Mouse (Mus musculus) gonadal fat pad, adult 2 months (tissue): ENCODE results near the gene Snx9. TPM values are rescaled to one million over a fixed set of nuclear protein-coding genes. Genes with fewer than 3 reads are reported as not detected.

Experiments used
- DNase-seq: peaks from one replicate; pipeline ENCODE4 v3.0.0-alpha.2; 2012; ENCODE audit warnings: low read depth
- polyA plus RNA-seq: library from polyadenylated mRNA; depleted of rRNA; stranded (reverse); fragments of >200 nt; gene quantifications from 2 replicates; pipeline ENCODE4 v1.2.3, GENCODE M21; 2012; rRNA removed

The Snx9 gene
- polyA plus RNA-seq, 1 experiment, result 42.3 TPM

- no peak for DNase-seq
Observed at GRCm38 (mm10) chr17:5966706-5967105, 125.6 kb downstream of the Snx9 start.

DNA sequence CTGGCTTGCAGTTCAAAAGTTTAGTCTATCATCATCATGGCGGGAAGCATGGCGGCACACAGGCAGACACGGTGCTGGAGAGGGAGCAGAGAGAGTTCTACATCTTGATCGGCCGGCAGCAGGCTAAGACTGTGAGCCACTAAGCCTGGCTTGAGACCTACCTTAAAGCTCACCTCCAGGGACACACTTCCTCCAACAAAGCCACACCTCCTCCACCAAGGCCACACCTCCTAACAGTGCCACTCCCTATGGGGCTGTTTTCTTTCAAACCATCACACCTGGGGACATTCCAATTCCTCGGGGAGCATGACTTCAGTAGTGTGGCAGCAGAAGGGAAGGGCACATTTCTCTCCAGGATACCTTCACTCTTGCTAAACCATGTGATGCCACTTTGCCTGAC lies 127.4 kb downstream of the Snx9 start:
- DNase-seq, result no peak

DNA sequence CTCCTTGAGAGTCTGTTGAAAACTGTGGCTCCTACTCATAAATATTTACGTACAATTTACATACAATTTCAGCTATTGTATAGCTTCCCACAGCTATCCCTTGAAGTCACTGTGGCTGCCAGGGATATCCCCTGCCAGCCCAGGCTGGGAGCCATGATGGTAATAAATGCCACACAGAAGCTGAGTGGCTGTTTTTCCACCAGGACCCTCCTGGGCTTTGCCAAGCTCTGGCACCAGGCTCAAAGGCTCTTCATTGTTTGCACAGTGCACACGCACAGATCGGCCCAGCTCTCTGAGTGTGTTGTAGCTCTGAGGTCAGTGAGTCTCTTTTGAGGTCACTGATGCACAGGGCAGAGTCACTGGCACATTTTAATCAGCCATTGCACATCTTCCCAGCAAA lies 128.1 kb downstream of the Snx9 start:
- no peak for DNase-seq

- no peak for DNase-seq
Observed at GRCm38 (mm10) chr17:5970298-5970821, 129.2 kb downstream of the Snx9 start.

DNA sequence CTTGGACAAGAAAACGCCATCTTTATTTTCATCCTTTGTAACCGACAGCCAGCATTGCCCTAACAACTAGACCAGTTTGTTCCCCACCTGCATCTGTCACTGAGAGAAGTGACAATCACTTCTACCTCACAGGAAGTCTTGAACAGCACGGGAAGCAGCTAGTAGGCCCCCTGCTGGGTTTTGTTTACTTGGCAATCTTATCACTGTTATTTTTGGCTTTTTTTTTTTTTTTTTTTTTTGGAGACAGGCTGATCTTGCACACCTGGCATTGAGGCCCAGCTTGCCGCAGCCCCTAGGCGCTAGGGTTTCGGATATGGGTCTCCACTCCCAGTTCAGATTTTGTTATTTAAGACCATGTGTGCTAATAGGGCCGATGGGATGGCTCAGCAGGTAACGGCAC lies 132.4 kb downstream of the Snx9 start:
- no peak for DNase-seq

DNA sequence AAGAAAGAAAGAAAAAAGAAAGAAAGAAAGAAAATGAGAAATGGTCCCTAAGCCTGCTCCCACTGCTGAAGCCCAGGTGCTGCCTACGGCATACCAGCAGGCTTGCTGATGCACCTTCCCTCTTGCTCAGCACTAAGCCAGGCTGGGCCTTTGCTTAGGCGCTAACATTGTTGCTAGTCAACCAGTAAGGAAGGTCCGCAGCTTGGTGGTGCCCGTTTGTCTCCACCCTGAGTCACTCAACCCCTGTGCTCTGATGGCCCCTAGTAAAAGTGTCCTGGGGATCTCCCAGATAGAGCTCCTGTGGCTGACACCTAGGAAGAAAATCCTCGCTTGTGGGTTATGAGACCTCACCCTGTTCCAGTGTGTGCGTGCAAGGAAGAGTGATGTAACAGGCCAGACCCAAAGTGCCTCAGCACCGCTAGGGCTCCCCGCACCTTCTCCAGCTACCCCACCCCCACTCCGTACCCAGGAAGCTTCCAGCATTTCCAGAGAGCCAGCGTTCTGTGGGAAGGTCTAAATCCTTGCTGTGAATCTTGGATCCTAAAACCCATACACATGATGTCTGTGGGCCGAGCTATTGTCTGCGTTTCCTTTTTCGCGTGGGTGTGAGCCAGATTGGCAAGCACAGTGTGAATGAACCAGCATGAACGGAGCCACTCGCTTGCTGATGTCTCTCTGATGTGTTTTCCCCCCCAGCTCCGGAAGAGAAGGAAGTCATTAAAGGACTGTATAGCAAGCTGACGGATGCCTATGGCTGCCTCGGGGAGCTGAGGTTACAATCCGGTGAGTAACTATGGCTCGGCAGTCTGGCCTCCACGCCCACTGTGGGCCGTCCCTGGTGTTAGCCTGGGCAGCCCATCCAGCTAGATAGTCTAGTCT lies 134.2 kb downstream of the Snx9 start:
- no peak for DNase-seq

DNA sequence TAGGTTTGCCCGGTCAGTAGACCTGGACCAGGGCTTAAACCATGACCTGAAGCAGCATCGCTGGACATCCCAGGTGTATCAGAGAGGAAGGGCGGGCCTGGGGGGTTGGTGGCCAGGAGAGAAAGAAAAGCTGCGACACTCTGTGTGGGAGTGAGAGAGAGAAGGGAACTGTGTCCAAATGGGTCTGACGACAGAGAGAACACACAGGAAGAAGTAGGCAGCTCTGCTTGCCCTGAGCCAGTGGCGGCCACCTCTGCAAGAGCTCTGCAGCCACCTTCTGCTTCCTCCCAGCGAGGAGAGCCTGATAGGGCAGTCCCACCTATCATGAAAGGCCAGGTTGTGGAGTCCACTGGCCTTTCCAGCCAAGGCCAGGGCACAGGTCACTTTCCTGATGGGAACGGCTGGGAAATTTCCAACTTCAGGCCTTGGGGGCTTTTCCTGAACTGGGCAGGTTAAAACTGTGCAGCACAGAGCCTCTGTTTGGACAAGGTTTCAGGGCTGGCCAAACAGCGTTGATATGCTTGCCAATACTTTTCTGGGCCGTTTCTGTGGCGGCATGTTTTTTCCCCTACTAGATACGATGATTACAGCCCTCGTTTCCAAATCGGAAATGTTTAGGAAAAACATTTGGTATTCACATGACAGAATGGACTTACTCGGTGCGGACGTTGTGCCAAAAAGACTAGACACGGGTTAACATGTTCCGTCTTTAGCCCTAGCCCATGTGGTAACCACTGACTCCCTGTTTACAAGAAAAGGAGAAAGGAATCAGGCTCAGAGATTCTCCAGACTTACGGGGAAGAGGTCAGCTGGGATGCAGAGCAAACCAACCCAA lies 135.3 kb downstream of the Snx9 start:
- no peak for DNase-seq

DNA sequence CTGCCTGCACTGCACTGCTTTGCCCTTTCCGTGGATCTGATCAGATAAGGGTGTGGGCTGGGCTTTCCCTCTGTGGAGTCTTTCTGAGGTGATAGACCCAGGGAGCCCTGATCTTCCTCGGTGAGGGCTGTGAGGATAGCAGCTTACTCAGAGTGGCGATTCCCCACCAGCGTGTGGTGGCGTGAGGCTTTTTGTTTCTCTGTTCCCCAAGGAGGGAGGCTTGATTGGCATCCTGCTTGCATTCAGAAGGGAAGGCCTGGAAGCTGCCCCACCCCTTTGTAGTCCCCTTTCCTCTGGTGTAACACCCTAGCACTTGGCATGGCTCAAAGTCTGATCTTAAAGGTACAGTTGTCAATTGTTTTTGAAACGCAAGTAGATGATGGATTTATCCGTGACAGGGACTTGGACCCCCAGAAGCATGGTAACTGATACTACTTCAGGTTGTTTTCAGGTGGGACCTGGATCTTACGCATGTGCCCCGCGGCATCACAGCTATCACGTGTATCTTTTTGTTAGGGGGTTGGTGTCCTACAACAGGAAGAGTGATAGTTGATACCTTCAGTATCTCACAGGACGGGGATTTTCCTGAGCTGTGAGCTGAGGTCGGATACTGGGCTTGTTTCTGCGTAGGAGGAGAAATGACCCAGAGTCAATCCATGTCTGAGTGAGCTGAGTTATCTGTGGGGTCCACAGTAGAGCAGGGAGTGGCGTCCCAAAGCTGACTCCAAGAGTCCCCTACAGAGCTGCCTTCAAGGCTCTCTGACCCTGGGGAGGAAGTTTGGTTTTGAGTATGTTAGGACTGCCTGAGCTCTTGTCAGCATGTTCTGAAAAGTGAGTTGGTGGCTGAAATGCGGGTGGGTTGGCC lies 136.2 kb downstream of the Snx9 start:
- no peak for DNase-seq

DNA sequence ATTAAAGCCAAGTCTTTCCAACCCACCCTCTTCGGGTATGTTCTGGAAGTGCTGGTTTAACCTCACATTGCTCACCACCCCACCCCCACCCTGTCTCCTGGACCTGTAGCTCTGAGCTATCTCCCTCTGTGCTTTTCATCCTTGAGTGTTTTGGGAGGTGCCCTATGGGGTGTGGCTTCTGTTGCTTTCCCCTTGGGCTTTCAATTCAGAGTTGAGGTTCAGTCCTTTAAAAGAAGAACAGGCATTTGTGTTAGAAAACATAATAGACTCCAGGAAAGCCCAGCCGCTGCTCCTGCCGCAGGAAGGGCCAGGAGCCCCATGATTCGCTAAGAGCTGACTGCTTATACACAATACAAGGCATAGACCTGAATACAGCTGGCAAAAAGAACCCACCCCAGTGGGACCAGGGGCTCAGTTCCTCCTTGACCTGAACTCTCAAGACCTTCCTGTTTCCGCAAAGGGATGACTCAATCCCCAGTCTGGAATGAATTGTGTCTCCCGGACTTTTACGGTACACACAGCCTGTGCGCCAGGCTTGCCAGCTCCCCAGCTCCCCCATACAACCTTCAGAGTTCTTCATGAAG lies 136.9 kb downstream of the Snx9 start:
- no peak for DNase-seq

DNA sequence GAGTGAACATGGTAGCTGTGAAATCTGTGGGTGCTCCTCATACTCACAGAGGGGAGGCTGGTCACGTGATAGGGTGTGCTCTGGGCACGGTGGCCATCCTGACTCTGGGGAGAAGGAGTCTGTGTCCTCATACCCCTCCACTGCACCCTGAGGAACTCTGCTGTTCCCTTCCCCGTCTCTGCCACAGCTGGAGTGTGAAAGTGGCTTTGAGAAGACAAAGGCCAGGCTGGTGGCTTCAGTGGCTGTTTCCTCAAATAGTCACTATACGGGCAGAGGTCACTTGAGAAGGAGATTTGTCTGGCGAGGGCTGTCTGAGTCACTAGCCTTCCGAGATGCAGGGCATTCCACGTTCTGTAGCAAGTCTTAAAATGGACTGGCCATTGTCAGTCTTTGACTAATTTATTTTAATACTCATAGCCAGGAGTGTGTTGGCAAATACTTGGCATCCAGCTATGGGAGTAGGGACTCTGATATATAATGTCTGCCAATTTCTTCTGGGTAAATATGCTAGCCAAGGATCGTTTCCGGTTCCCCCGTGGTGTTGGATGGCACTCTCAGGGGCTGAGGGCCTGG lies 137.5 kb downstream of the Snx9 start:
- no peak for DNase-seq

DNA sequence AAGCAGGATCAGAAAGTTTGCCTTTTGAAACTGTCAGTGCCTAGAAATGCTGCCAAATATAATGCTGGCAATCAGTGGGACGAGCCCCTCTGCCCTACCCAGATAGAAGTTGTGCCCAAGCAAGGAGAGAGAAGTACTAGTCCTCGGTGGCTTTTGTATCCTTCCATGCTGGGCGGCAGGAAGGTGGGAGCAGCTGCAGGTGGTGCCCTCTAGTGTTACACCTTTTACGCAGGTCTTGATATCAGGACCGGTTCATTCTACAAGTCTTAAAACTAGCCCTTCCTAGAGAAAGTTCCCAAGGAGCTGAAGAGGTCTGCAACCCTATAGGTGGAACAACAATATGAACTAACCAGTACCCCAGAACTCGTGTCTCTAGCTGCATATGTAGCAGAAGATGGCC lies 139.7 kb downstream of the Snx9 start:
- DNase-seq, result no peak

Other genes starting within 250 kb of the Snx9 start
- gene Synj2, start 100.0 kb downstream of the Snx9 start, polyA plus RNA-seq, result 10.8 and 13.7 TPM in 2 replicates
- gene Serac1, start 238.4 kb downstream of the Snx9 start, polyA plus RNA-seq, result 4.8 and 6.2 TPM in 2 replicates
- 24.7 and 32.8 TPM in 2 replicates for gene Gtf2h5, start 238.5 kb downstream of the Snx9 start, polyA plus RNA-seq